Mouse (Mus musculus): Measurements from ENCODE around the gene Ctnnbip1.

GRCm38 (mm10) chr4:149541935-149542334 lies 23.9 kb downstream of the Ctnnbip1 start:
- TF ChIP-seq MAFK (IDR thresholded peaks at IDR 0.05; ENCODE audit: insufficient read depth, low read depth, low read length) = no peak
- no peak for TF ChIP-seq ZNF384 (IDR thresholded peaks at IDR 0.05; ENCODE audit: low read depth, low read length)
- TF ChIP-seq ZC3H11A (IDR thresholded peaks at IDR 0.05; ENCODE audit: borderline replicate concordance, low read depth, low read length) = no peak
- no peak for TF ChIP-seq HCFC1 (IDR thresholded peaks at IDR 0.05; ENCODE audit: borderline replicate concordance, insufficient read depth, low read length)
